Mouse (Mus musculus) cerebellum, adult 9-10 months (tissue): ENCODE data around the gene Gpr179.
"Not testable (repeated sequence)": the region's sequence is repeated elsewhere in the genome, so short reads cannot be mapped to it uniquely, and the experiment has no call there.

Experiments used
- DNase-seq: peaks from one replicate; pipeline ENCODE4 v3.0.0; 2022

The Gpr179 gene

DNA sequence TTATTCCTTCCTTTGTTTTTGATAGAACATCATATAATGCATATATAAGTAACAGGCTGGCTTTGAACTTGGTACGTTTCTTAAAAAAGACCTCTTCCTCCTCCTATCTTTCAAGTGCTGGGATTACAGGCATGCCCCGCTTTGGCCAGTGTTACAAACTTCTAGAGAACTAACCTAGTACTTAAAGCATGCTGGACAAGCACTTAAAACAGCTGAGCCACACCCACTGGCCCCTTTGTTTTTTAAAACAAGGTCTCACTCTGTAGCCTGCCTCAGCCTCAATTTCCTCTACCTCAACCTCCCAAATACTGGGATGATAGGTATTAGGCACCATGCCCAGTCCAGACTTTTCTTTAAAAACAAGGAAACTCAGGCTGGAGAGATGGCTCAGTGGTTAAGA, 2.8 kb upstream of the Gpr179 start:
- no peak for DNase-seq

DNA sequence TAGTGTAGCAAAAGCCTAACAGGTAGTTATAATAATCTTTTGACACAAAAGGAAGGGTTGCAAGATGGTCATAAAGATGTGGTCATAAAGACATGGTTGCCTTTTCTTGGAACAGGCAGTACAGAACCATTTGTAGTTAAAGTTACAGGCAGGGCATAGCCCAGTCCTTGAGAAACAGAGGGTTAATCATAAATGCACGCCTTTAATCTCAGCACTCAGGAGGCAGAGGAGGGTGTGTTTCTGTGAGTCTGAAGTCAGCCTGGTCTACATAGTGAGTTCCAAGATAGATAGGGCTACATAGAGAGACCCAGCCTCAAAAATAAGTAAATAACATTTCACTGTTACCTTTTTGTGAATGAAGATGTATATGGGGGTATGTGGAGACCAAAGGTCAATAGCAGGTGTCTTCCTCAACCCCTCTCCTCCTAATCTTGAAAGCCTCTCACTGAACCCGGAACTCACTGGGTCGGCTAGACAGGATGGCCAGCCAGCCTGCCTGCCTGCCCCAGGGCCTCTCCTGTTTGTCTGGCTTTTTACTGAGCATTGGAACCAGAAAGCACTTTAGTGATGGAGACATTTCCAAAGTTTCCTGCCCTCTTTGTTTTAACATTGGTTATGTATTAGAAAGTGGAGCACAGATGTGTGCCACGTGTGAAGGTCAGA, 1.2 kb upstream of the Gpr179 start:
- no peak for DNase-seq

DNA sequence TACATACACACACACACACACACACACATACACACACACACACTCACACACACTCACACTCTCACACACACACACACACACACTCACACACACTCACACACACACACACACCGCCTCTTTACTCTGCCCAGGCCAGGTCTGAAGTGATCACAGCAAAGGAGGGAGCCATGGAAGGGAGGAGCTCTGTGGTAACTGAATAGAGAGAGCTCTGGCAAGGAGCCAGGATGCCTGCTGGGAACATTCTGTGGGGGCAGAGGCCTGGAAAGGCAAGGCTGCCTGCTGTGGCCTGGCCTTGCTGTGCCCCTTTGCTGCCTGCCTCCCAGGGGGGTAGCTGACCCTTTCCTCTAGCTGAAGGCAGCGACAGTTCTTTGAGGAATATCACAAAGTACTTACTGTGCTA, 1.8 kb downstream of the Gpr179 start:
- DNase-seq, result peak; percentile 75

DNA sequence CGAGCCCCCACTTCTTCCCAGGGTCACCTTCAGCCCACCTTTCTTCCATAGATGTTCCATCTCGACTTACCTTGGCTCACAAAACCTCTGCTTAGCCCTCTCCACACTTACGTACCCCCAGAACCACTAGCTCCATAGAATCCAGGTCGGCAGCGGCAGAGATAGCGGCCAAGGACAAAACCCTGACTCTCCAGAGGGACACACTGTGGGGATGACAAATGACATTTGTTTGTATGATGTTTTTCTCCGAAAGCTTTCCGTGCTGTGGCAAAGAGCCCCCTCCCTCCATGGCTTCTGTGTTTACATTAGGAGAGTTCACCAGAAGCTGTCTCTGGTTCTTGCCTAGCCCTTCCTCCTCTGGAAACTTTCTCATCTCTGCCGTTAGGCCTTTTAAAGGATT, 4.6 kb downstream of the Gpr179 start:
- DNase-seq, result no peak

DNA sequence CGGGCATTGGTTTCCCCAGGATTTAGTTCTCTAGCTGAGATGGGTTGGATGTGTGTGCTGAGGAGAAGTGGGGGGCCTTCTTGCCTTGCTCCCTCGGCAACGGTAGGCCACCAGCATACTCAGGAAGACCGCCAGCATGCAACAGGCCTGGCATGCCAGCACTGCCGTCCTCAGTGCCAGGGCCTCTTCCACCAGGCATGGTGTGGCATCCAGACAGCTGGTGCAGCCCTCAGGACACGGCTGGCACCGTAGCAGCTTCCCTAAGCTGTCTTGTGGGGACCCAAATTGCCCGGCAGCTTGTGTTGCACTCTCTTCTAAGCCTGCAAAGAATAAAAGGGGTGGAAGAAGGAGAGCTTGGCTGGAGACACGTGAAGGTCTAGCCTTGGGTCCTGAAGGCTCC, 5.5 kb downstream of the Gpr179 start:
- DNase-seq, result peak; percentile 69

DNA sequence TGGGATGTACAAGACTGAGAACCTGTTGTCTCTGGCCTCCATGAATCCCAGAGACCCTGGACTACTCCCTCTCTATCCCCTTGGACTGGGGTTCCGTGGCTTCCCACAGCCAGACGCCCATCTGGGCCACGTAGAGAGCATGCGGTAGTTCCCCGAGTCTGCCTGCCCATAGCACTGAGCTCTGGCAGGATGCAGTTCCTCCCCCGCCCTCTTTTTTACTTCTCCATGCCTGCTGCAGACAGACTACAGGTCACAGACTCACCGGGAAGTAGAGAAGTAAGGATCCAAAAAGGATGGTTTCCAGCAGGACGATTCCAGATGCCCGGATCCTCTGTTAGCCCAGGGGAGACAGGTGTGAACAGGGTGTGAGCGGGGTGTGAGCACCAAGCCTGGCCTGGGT, 6.4 kb downstream of the Gpr179 start:
- no peak for DNase-seq

DNA sequence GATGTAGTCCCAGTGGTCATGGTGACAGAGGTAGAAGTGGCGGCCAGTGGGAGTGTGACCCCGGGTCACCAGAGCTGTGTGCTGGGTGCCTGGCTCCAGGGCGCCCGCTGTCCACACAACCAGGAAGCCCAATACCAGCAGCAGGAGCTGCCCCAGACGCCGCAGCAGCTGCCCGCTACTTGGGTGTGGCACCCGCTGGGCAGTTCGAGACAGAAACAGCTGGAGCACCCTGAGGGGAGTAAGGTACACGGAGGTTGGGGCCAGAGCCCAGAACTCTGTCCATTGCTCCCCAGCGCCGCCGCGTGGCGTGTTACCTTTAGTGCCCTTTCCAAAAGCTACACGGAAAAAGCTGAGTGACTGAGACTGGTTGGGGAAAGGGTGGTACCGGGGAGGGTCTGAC, 8.3 kb downstream of the Gpr179 start:
- DNase-seq, result no peak

DNA sequence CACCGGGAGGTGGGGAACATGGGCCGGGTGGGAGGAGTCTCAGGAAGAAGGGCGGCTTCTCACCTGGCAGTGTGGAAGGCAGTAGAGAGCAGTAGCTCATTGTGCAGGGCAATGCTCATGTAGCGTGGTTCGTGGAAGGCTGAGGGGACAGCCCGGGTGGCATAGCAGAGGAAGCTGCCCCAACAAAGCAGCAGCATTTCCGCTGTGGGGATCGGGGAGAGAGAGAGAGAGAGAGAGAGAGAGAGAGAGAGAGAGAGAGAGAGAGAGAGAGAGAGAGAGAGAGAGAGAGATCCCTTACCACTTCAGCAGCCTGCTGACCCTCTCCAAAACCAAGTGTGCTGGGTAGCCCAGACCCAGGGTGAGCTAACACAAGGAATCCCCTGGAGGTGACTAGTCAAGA, 8.7 kb downstream of the Gpr179 start:
- no peak for DNase-seq

DNA sequence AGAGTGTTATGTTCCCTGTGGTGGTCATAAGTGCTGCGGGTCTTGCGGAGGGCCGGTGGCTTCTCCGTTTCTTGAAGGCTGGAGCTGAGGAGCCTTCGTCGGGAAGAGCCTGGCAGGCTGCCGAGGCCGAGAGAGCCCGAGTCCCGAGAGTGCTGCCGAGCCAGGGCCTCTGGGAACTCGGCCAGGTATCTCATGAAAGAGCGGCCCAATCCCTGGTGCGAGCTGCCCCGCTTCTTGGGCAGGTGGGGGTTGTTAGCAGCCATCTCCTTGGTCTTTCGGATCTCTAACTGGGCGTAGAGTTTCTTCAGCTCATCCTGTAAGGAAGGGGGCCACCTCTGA, 12.9 kb downstream of the Gpr179 start:
- DNase-seq, result peak; percentile 77

DNA sequence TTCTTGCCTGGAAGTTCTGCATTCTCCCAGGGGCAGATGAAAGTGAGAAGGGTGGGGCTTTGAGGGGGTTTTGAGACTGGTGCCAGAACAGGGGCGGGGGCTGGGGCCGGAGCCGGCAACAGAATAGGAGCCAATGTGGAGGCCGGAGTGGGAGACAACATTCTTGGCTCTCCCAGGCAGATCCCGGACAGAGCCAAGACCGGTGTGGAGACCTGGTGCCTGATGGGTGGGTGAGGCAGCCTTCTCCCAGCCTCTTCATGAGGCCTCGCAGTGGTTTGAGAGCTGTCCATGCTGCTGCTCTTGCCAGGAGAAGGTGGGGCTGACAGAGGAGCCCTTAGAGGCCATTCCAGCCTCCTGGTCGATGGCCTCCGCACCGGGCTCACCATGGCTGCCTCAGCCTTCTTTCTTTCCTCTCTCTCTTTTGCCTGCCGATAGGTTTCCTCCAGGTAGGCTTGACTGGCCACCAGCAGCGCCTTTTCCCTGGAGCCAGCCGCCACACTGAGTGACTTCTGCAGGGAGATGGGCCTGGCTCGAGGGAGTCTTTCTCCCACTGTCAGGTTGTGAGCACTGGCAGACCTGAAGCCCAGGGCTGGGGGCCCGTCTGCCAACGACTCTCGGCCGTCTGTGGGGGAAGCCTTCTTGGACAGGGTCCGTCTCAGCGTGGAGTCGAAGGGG, 13.4 kb downstream of the Gpr179 start:
- DNase-seq, result no peak

DNA sequence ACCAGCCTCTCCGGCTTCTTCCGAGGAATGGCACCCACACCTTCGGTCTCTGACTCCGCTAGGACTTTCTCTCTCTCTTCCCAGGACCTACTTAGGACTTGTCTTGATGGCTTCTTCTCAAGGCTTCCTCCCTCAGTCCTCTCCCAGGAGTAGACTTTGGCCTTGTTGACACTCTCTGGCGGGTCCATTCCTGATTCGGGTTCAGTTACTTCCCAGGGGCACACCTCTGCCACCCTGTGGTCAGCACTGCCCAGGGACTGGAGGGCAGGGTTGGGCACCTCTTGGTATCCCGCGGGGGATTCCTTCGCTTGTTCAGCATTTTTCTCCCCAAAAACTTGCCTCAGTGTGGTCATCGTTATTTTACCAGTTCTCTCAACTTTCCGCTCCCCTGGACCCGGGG, 14.5 kb downstream of the Gpr179 start:
- no peak for DNase-seq

DNA sequence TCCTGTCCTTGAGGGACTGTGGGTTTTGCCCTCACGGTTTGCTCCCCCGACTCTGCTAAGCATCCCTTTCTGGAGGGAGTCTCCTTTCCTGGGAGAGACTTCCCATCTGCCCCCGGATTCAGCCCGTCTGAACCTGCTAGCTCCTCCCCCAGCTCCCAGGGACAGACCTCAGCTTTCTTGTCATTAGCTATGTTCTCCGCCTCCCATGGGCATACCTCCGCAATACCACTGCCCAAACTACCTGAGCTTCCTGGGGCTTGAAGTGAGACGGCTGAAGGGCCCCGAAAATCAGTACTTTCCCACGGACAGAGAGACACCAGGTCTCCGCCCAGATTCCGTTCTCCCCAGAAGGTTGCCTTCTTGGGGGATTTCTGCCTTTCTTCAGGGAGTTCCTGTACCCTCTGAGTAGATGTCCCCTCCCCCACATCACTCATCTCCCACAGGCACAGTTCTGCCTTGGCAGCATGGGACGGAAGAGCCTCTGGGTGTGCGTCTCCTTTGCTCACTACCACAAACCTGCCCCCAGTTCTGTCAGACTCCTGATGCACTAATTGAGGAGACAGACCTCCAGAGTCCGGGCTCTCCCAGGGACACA, 15.0 kb downstream of the Gpr179 start:
- no peak for DNase-seq

DNA sequence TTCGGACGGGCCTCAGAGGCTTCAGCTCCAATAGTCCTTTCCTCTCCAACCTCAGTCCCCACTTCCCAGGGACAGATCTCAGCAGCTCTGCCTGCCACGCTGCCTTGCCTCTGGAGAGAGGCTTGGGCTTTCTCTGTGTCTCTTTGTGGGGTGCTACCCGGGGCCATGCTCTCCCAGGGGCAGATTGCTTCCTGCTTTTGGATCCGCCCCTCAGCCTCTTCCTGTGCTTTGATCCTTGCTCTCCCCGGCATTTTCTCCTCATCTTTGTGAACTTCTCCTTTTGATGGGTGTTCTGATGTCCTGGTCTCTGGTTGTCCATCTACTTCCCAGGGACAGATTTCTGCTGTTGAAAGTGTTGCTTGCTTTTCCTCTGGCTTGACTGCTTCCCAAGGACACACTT, 15.6 kb downstream of the Gpr179 start:
- no peak for DNase-seq

DNA sequence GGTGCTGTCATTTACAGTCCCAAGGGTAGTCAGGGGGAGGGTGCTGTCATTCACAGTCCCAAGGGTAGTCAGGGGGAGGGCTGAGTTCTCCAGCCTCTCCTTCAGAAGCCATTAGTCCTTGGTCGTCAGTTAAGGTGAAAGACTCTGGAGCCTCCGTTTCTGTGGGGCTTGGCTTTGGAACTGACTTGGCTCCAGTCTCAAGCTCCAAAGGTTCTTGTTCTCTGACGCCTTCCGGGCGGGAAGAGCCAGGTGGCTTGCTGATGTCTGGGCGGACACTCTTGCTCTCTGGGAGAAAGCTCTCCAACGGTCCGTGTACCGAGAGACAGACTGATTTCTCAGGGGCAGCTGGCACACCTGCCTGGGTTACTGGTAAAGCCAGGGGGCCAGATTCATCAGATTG, 17.5 kb downstream of the Gpr179 start:
- no peak for DNase-seq

DNA sequence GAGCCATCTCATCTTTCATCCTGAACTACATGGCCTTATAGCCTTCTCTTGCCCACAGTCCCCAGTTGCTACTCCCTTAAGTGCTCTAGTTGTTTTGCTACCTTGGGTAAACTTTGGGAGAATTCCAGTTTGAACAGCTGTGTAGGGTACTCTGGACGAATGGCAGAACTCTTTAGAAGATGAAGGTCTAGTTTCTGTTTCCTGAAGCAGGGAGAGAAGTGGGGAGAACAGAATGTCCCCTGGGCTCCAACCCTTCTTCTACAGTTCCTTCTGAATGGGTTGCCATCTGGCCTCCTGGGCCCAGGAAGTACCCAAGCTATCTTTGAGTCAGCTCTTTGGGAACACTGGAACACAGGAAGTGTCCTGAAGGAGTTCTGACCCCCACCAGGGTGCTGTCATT, 18.0 kb downstream of the Gpr179 start:
- DNase-seq, result no peak

DNA sequence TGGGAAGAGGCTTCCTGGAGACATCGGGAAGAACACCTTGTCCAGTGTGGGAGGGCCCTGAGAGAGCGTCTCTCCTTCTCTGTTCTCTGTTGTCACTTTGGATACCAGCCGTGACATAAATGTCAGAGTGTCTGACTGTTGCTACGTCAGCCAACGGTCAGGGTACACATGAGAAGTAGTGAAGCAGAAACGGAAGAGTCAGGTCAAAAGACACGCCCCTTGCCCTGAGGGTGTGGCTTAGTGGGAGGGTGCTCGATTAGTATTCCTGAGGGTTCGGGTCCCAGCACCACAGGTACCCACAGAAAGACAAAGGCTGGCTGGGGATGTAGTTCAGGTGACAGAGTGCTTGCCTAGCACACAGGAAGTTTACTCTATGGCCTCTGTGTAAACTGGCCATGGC, 18.8 kb downstream of the Gpr179 start:
- DNase-seq, result no peak

DNA sequence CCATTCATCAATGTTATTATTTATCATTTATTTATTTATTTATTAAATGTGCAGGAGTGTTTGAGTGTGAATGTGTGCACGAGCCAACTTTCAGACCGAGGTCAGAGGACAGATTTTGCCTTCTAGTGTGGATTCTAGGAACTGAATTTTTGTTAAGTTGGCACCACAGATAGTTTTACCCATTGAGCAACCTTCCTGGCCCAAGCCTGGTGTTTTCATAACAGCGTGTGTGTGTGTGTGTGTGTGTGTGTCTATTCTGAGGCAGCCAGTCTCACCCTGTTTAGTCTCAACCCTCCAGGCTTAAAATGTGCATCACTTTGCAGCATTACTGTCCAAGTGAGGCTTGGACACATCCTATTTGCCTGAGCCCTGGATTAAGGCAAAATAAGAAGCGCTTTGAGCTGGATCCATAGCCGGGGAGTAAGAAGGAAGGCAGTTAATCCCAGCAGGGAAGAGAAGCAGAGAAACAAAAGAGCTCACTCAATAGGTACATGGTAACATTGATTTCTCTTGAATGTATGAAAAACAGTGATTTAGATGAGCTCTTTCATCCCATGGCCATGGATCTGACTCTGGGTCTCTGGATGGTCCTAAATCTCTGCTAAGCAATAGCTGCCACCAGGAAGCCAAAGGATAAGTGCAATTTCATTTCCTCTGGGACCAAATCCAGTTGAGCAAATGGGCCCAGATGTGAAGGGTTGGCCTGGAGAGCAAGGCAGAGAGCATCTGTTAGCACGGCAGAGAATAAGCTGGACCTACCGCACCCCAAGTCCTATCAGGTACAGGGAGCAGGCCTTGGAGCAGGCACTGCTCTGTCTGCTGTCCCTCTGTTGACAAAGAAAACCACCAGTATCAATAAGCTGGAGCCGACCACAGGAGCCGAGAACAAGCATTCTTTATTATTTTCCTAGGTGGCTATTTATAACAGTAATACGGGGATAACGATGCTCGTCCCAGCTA, 20.4 kb downstream of the Gpr179 start:
- DNase-seq, result no peak

DNA sequence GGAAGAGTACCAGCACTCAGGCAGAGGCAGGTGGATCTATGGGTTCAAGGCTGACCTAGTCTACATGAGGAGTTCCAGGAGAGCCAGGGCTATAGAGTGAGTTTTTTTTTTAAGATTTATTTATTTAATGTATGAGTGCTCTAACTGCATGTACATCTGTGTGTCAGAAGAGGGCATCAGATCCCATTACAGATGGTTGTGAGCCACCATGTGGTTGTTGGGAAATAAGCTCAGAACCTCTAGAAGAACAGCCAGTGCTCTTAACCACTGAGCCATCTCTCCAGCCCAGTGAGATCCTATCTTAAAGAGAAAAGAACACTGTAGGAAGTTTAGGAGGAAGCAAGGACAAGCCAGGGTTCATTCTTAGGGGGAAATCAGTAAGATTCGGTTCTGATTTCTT, 21.6 kb downstream of the Gpr179 start:
- DNase-seq, result no peak

DNA sequence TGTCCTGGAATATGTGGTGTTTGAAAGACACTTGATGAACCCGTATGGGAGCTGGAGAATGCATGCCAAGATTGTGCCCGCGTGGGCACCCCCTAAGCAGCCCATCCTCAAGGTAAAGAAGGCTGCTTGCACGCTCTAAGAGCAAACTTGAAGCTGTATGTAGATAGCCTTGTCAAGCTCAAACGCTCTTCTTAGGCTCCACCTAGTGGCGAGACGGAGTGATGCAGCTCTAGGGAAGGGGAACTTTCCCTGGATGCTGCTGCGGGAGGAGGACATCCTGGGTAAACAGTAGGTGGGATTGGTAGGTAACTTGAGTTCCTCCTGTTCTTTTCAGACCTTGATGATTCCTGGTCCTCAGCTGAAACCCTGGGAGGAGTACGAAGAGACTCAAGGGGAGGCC, 23.7 kb downstream of the Gpr179 start:
- DNase-seq, result no peak

DNA sequence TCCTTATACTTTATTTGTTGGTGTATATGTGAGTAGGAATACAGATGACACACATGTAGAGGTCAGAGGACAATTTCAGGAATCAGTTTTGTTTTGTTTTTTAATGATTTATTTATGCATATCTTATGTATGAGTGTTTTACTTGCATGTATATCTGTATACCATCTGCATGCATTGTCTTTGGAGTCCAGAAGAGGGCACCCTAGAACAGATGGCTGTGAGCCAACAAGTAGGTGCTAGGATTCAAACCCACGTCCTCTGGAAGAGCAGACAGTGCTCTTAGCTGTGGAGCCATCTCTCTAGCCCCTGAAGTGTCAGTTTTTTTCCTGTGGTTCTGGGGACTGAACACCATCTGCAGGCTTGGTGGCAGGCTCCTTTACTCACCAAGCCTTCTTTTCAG, 26.7 kb downstream of the Gpr179 start:
- no peak for DNase-seq

DNA sequence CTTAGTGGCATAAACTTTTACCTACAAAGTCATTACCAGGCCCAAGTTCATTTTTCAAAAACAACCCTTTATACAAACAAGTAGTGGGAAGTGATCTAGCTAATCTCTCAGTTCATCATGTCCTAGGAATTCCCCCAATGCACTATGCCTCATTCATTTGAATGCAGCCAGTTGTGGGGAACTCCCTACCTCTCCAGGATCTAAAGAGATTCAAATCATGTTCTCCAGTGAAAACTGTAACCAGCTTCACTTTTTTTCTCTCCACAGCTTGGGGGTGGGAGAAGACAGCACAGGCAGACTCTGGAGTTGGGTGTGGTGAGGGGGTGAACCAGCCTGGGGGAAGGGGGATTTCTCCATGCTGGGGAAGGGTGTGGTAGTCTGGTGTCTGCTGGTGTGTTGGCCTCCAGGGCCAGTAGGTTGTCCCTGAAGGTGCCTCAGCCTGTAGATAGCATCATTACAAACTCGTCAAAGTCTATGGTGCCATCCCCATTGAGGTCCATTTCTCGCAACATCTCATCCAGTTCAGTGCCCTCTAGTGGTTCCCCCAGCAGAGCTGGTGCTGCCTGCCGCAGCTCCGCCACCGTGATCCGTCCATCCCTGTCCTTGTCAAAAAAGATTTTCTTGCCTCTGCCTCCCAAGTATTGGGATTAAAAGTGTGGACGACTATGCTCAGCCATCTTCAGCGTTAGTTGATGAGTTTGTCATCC, 29.8 kb downstream of the Gpr179 start:
- DNase-seq, result not testable (repeated sequence)

DNA sequence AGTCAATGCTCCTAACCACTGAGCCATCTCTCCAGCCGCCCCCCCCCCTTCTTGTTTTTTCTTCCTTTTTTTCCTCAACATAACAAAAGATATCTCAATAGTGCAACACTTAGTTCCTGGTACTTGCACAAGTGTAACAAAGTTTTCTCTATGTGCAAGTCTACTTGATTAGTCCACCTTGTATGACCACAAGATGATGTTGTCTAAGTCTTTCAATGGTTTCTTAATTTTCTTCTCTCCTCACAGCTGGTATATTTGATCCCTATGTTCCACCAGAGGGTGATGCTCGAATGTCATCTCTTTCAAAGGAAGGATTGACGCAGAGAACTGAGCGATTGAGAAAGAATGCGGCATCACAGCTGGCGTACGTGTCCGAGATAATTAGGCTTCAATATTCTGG, 30.7 kb downstream of the Gpr179 start:
- no peak for DNase-seq
